Mouse (Mus musculus): ENCODE data around the gene Smpd4. TPM values are rescaled to one million over a fixed set of nuclear protein-coding genes. Genes with fewer than 3 reads are reported as not detected.

Smpd4 gene
- polyA plus RNA-seq, 1 experiment = 1.9 TPM

- no peak overlapping the region for H3K4me3 ChIP-seq (replicated peaks)
- H3K4me1 ChIP-seq (ENCODE audit: control insufficient read depth) = peaks cover 51% of the 10 kb centered on the region
- H3K27me3 ChIP-seq (ENCODE audit: control insufficient read depth) = no peaks in the 10 kb centered on the region
- no peaks in the 10 kb centered on the region for H3K9me3 ChIP-seq (ENCODE audit: control insufficient read depth, low read length)
- H3K36me3 ChIP-seq (ENCODE audit: control insufficient read depth) = peaks cover 98% of the 10 kb centered on the region
- TF ChIP-seq GATA1 (IDR thresholded peaks at IDR 0.05; ENCODE audit: low read length) (0 out of 2 replicates have a peak, but pooled peaks have one; percentile 12), TAL1 (IDR thresholded peaks at IDR 0.05; ENCODE audit: low read length) (no peak)
These were observed 14.5 kb downstream of the Smpd4 start for GRCm38 (mm10) chr16:17633481-17634181.

DNA sequence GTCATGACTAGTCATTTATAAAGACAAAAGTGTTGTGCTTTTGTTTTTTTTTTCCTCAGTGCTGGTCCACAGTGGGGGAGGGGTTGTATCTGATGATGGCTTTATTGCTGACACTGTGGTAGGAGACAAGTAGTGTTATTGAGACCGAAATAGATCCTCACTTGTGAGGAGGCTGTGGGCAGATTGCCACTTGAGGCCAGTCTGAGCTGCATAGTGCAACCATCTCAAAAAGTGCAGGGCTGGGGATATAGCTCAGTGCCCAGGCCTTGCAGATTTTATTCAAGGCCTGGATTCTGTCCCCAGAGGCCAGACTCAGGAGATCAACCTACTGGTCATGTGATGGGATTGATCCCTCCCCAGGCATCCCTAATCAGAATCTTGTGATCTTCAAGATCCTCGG, 17.8 kb downstream of the Smpd4 start:
- Histone ChIP-seq H3K27me3 (ENCODE audit: control insufficient read depth) (no peaks in the 10 kb centered on the region), H3K9me3 (ENCODE audit: control insufficient read depth, low read length) (no peaks in the 10 kb centered on the region), H3K4me3 (replicated peaks) (no peak overlapping the region), H3K36me3 (ENCODE audit: control insufficient read depth) (peaks cover 97% of the 10 kb centered on the region), H3K4me1 (ENCODE audit: control insufficient read depth) (peaks cover 67% of the 10 kb centered on the region)
- TF ChIP-seq TAL1 (IDR thresholded peaks at IDR 0.05; ENCODE audit: low read length) (no peak), GATA1 (IDR thresholded peaks at IDR 0.05; ENCODE audit: low read length) (no peak)

GRCm38 (mm10) chr16:17637610-17638009, 18.5 kb downstream of the Smpd4 start:
- Histone ChIP-seq H3K27me3 (ENCODE audit: control insufficient read depth) (no peaks in the 10 kb centered on the region), H3K4me3 (replicated peaks) (peak overlapping the region; percentile 23), H3K4me1 (ENCODE audit: control insufficient read depth) (peaks cover 67% of the 10 kb centered on the region), H3K36me3 (ENCODE audit: control insufficient read depth) (peaks cover 97% of the 10 kb centered on the region), H3K9me3 (ENCODE audit: control insufficient read depth, low read length) (no peaks in the 10 kb centered on the region)
- TF ChIP-seq GATA1 (IDR thresholded peaks at IDR 0.05; ENCODE audit: low read length) = no peak
- TF ChIP-seq TAL1 (IDR thresholded peaks at IDR 0.05; ENCODE audit: low read length) = no peak

DNA sequence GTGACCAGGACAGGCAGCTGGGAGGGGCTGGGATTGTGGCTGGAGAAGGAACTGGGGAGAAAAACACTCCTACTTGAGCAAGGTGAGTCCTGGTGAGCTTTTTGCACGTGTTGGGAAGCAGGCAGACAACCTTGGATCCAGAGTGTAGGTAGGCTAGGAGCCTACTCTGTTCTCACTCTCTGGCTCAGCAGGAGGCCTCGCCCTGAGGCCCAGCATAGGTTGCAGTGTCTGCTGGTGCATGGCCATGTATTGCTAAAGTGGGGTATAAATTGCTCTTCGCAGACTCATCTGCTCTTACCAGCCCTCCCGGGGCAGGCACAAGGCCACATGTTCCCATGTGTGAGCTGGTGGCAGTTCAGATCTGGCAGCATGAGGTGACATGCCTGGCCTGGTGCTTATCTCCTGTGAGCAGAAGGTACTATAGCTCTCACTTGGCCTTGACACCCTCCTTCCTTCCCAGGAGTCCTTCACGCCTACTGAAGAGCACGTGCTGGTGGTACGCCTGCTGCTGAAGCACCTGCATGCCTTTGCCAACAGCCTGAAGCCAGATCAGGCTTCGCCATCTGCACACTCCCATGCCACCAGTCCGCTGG, 19.0 kb downstream of the Smpd4 start:
- H3K4me3 ChIP-seq (replicated peaks) = peak overlapping the region; percentile 23
- no peaks in the 10 kb centered on the region for H3K27me3 ChIP-seq (ENCODE audit: control insufficient read depth)
- peaks cover 97% of the 10 kb centered on the region for H3K36me3 ChIP-seq (ENCODE audit: control insufficient read depth)
- peaks cover 63% of the 10 kb centered on the region for H3K4me1 ChIP-seq (ENCODE audit: control insufficient read depth)
- TF ChIP-seq GATA1 (IDR thresholded peaks at IDR 0.05; ENCODE audit: low read length) (peak; percentile 88), TAL1 (IDR thresholded peaks at IDR 0.05; ENCODE audit: low read length) (peak; percentile 94)
- no peaks in the 10 kb centered on the region for H3K9me3 ChIP-seq (ENCODE audit: control insufficient read depth, low read length)

- Histone ChIP-seq H3K27me3 (ENCODE audit: control insufficient read depth) (no peaks in the 10 kb centered on the region), H3K4me1 (ENCODE audit: control insufficient read depth) (peaks cover 57% of the 10 kb centered on the region), H3K9me3 (ENCODE audit: control insufficient read depth, low read length) (no peaks in the 10 kb centered on the region), H3K36me3 (ENCODE audit: control insufficient read depth) (peaks cover 97% of the 10 kb centered on the region), H3K4me3 (replicated peaks) (no peak overlapping the region)
- TF ChIP-seq TAL1 (IDR thresholded peaks at IDR 0.05; ENCODE audit: low read length) (no peak), GATA1 (IDR thresholded peaks at IDR 0.05; ENCODE audit: low read length) (no peak)
These were observed 19.9 kb downstream of the Smpd4 start for GRCm38 (mm10) chr16:17639081-17639480.

DNA sequence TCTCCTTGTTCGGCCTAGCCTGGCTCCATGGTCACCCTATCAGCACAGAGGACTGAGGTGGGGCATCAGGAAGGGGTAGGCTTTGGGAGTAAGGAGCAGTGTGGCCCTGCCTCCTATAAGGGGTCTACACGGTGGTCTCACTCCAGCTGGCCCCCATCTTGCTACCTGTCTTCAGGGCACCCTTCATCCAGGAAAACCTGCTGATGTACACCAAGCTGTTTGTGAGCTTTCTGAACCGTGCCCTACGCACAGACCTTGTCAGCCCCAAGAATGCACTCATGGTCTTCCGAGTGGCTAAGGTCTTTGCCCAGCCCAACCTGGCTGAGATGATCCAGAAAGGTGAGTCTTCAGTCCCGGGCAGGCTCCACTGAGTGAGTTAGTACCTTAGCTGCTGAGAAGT, 20.8 kb downstream of the Smpd4 start:
- Histone ChIP-seq H3K4me3 (replicated peaks) (no peak overlapping the region), H3K36me3 (ENCODE audit: control insufficient read depth) (peaks cover 98% of the 10 kb centered on the region), H3K4me1 (ENCODE audit: control insufficient read depth) (peaks cover 59% of the 10 kb centered on the region), H3K9me3 (ENCODE audit: control insufficient read depth, low read length) (no peaks in the 10 kb centered on the region), H3K27me3 (ENCODE audit: control insufficient read depth) (no peaks in the 10 kb centered on the region)
- TF ChIP-seq GATA1 (IDR thresholded peaks at IDR 0.05; ENCODE audit: low read length) (no peak), TAL1 (IDR thresholded peaks at IDR 0.05; ENCODE audit: low read length) (no peak)

- no peaks in the 10 kb centered on the region for H3K9me3 ChIP-seq (ENCODE audit: control insufficient read depth, low read length)
- peaks cover 60% of the 10 kb centered on the region for H3K4me1 ChIP-seq (ENCODE audit: control insufficient read depth)
- no peaks in the 10 kb centered on the region for H3K27me3 ChIP-seq (ENCODE audit: control insufficient read depth)
- no peak overlapping the region for H3K4me3 ChIP-seq (replicated peaks)
- H3K36me3 ChIP-seq (ENCODE audit: control insufficient read depth) = peaks cover 95% of the 10 kb centered on the region
- no peak for TF ChIP-seq TAL1 (IDR thresholded peaks at IDR 0.05; ENCODE audit: low read length)
- no peak for TF ChIP-seq GATA1 (IDR thresholded peaks at IDR 0.05; ENCODE audit: low read length)
These were observed 21.6 kb downstream of the Smpd4 start for GRCm38 (mm10) chr16:17640706-17641105.

- peaks cover 60% of the 10 kb centered on the region for H3K4me1 ChIP-seq (ENCODE audit: control insufficient read depth)
- H3K36me3 ChIP-seq (ENCODE audit: control insufficient read depth) = peaks cover 90% of the 10 kb centered on the region
- no peak for TF ChIP-seq TAL1 (IDR thresholded peaks at IDR 0.05; ENCODE audit: low read length)
- no peak for TF ChIP-seq GATA1 (IDR thresholded peaks at IDR 0.05; ENCODE audit: low read length)
- H3K27me3 ChIP-seq (ENCODE audit: control insufficient read depth) = no peaks in the 10 kb centered on the region
- no peaks in the 10 kb centered on the region for H3K9me3 ChIP-seq (ENCODE audit: control insufficient read depth, low read length)
- H3K4me3 ChIP-seq (replicated peaks) = no peak overlapping the region
These were observed 22.1 kb downstream of the Smpd4 start for GRCm38 (mm10) chr16:17641301-17641700.

- Histone ChIP-seq H3K4me3 (replicated peaks) (no peak overlapping the region), H3K9me3 (ENCODE audit: control insufficient read depth, low read length) (no peaks in the 10 kb centered on the region), H3K36me3 (ENCODE audit: control insufficient read depth) (peaks cover 82% of the 10 kb centered on the region), H3K27me3 (ENCODE audit: control insufficient read depth) (no peaks in the 10 kb centered on the region), H3K4me1 (ENCODE audit: control insufficient read depth) (peaks cover 59% of the 10 kb centered on the region)
- no peak for TF ChIP-seq GATA1 (IDR thresholded peaks at IDR 0.05; ENCODE audit: low read length)
These were observed 23.2 kb downstream of the Smpd4 start for GRCm38 (mm10) chr16:17642311-17642710.
